Mouse (Mus musculus) erythroblast, embryonic 14.5 days (primary cell): ENCODE data around the gene Ppfibp1.

Source experiments
- GATA1 ChIP-seq: IDR thresholded peaks from 2 replicates; pipeline ENCODE4 v1.6.1; 2012; ENCODE audit warnings: low read length, inconsistent platforms, mixed read lengths
- TAL1 ChIP-seq: IDR thresholded peaks from 3 replicates; pipeline ENCODE4 v1.6.1; 2012; ENCODE audit warnings: low read length, inconsistent platforms, mixed read lengths

DNA sequence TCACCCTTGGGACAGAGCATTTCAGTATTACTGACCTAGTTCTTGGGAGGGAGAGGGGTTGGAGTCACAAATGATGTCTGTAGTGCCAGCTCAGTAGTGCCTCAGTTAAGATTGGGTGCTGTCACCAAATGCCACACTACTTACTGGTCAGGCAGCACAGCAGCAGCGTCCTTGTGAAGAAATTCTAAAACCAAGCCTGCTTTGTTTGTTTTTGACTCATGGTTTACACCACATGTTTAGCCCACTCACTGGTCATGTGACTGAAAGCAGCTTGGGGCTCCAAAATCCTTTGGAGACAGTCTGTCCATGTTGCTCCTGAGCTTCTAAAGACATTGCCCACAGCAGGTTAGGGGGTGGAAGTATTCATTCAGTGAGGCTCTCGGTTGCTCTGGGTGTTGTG is 4.9 kb upstream of the Ppfibp1 start:
- TF ChIP-seq GATA1 (no peak), TAL1 (no peak)
